Mouse (Mus musculus) stomach, postnatal 0 days (tissue): ENCODE results near the gene Dctpp1. TPM values are rescaled to one million over a fixed set of nuclear protein-coding genes. Genes with fewer than 3 reads are reported as not detected.
A peak's percentile ranks its signal among the peaks of the same experiment; 100 is the strongest.

Experiments used
- ATAC-seq: fragments of 200-750 bp; cut with Nextera tagmentation; 2 replicates; pipeline ENCODE4 v1.8.0; 2017; ENCODE audit not compliant: low FRiP score, low TSS enrichment
- DNase-seq: peaks from one replicate; pipeline ENCODE4 v3.0.0-alpha.2; 2016; ENCODE audit warnings: low spot score
- H3K27ac ChIP-seq: fragments of 300-500 bp; sonication (generic); replicated peaks from 2 replicates; pipeline ENCODE4 v1.5.1; 2014; ENCODE audit warnings: mild to moderate bottlenecking, control low read depth
- H3K27me3 ChIP-seq: fragments of 300-500 bp; sonication (generic); 2 replicates; pipeline ENCODE4 v1.6.1; 2014; ENCODE audit warnings: low read length; ENCODE audit not compliant: control insufficient read depth, insufficient read depth
- H3K36me3 ChIP-seq: fragments of 300-500 bp; sonication (generic); 2 replicates; pipeline ENCODE4 v1.6.1; 2014; ENCODE audit warnings: low read length, mixed read lengths; ENCODE audit not compliant: control insufficient read depth, insufficient read depth
- H3K4me1 ChIP-seq: fragments of 300-500 bp; sonication (generic); replicated peaks from 2 replicates; pipeline ENCODE4 v1.6.1; 2014; ENCODE audit warnings: antibody characterized with exemption; ENCODE audit not compliant: control insufficient read depth, insufficient read depth
- H3K4me2 ChIP-seq: fragments of 300-500 bp; sonication (generic); replicated peaks from 2 replicates; pipeline ENCODE4 v1.6.1; 2014; ENCODE audit warnings: low read depth, mild to moderate bottlenecking, control low read depth, moderate library complexity
- H3K4me3 ChIP-seq: fragments of 300-500 bp; sonication (generic); 2 replicates; pipeline ENCODE4 v1.5.1; 2014; ENCODE audit warnings: low read depth, low read length, control low read depth
- H3K9ac ChIP-seq: fragments of 300-500 bp; sonication (generic); 2 replicates; pipeline ENCODE4 v1.6.1; 2014; ENCODE audit warnings: mild to moderate bottlenecking, low read length, control low read depth, mixed read lengths
- H3K9me3 ChIP-seq: fragments of 300-500 bp; sonication (generic); 2 replicates; pipeline ENCODE4 v1.6.1; 2016; ENCODE audit warnings: low read length; ENCODE audit not compliant: control insufficient read depth
- CTCF ChIP-seq: IDR thresholded peaks from 2 replicates; pipeline ENCODE4 v1.5.1; 2016; ENCODE audit warnings: antibody characterized with exemption, low read depth, mild to moderate bottlenecking, moderate library complexity
- EP300 ChIP-seq: optimal IDR thresholded peaks from 2 replicates; pipeline ENCODE3; 2016; ENCODE audit warnings: antibody characterized with exemption
- WGBS: fragments of 180-500 bp; shearing (Covaris S2); extraction: QIAGEN DNeasy Blood & Tissue Kit; methylation state at CpG from one replicate; pipeline ENCODE4 v1.1.7; 2014; 5-methylcytosine and 5-hydroxymethylcytosine counted together
- polyA plus RNA-seq: library from polyadenylated mRNA; unstranded; fragments of >200 nt; fragmentation: Nextera tagmentation; extraction: Ambion mirVana; gene quantifications from 2 replicates; pipeline ENCODE4 v1.2.1, GENCODE M21; 2015

Dctpp1 gene
- polyA plus RNA-seq, 1 experiment from 2014 or later: 84.5 TPM

DNA sequence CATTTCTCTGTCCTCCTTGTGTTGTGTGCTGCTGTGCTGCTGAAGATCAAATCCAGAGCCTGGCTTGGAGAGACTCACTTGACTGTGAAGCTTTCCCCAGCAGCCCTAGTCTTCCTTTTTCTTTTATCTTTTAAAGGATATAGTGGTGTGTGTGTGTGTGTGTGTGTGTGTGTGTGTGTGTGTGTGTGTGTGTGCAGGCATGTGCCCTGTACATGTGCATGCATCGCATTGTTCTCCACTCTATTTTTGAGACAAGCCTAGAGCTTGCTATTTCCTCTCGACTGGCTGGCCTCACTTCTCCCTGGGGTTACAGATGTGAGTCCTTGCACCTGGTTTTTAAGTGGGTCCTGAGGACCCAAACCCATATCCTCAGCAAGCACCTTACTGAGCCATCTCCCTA is 21.7 kb upstream of the Dctpp1 start:
- Histone ChIP-seq H3K27ac (no peak overlapping the region), H3K9me3 (no peaks in the 10 kb centered on the region), H3K4me2 (no peak overlapping the region), H3K4me3 (no peak overlapping the region), H3K27me3 (no peaks in the 10 kb centered on the region), H3K4me1 (no peaks in the 10 kb centered on the region), H3K36me3 (no peaks in the 10 kb centered on the region), H3K9ac (no peak overlapping the region)
- no peak for TF ChIP-seq CTCF
- TF ChIP-seq EP300: no peak
- DNase-seq (no peak), ATAC-seq (no peak)
- WGBS: 73% methylated on average over 2 of the region's 2 CpGs

- Histone ChIP-seq H3K9me3 (no peaks in the 10 kb centered on the region), H3K27ac (no peak overlapping the region), H3K9ac (no peak overlapping the region), H3K36me3 (no peaks in the 10 kb centered on the region), H3K4me3 (no peak overlapping the region), H3K4me2 (no peak overlapping the region), H3K4me1 (no peaks in the 10 kb centered on the region), H3K27me3 (no peaks in the 10 kb centered on the region)
- ATAC-seq (no peak), DNase-seq (no peak)
- TF ChIP-seq CTCF (no peak), EP300 (no peak)
- WGBS: 30% methylated on average over 4 of the region's 4 CpGs
These were observed 20.6 kb upstream of the Dctpp1 start for GRCm38 (mm10) chr7:127281114-127281513.

DNA sequence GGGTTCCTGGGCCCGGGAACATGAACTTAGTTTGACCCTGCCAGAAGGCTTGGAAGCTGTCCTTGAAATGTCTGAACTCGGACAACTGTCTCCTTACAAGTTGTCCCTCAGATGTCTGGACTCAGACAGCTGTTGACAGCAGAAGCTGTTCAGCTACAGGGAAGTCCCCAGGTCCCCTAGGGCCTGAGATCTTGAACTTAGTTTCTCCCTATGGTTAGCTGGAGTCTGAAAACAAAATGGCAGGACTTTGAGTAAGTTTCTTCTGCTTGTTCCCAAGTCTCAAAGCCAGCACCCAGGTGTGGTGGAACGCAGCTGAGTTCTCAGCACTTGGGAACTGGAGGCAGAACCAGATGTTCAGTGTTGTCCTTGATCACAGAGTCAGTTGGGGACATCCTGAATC is 19.6 kb upstream of the Dctpp1 start:
- Histone ChIP-seq H3K4me1 (no peaks in the 10 kb centered on the region), H3K4me2 (no peak overlapping the region), H3K9ac (no peak overlapping the region), H3K4me3 (no peak overlapping the region), H3K27ac (no peak overlapping the region), H3K36me3 (no peaks in the 10 kb centered on the region), H3K27me3 (no peaks in the 10 kb centered on the region), H3K9me3 (no peaks in the 10 kb centered on the region)
- WGBS: 60% methylated on average over 3 of the region's 3 CpGs
- ATAC-seq: no peak
- no peak for DNase-seq
- TF ChIP-seq EP300 (no peak), CTCF (no peak)

- H3K9me3 ChIP-seq: no peaks in the 10 kb centered on the region
- H3K4me3 ChIP-seq: no peak overlapping the region
- H3K4me2 ChIP-seq: no peak overlapping the region
- H3K27me3 ChIP-seq: no peaks in the 10 kb centered on the region
- WGBS: 21% methylated on average over 8 of the region's 8 CpGs
- H3K36me3 ChIP-seq: no peaks in the 10 kb centered on the region
- ATAC-seq (peak; percentile 55; the same call in 1 of the 2 replicates), DNase-seq (peak; percentile 70)
- H3K27ac ChIP-seq: no peak overlapping the region
- TF ChIP-seq EP300 (no peak), CTCF (peak; percentile 79)
- H3K9ac ChIP-seq: no peak overlapping the region; the same call in 1 of the 2 replicates
- H3K4me1 ChIP-seq: no peaks in the 10 kb centered on the region
These were observed 17.8 kb upstream of the Dctpp1 start for GRCm38 (mm10) chr7:127278311-127278710.

GRCm38 (mm10) chr7:127276519-127276961 is 16.0 kb upstream of the Dctpp1 start:
- H3K27me3 ChIP-seq: no peaks in the 10 kb centered on the region
- peak overlapping the region; percentile 53; the same call in 1 of the 2 replicates for H3K27ac ChIP-seq
- no peak overlapping the region for H3K9ac ChIP-seq
- no peaks in the 10 kb centered on the region for H3K4me1 ChIP-seq
- H3K4me2 ChIP-seq: no peak overlapping the region
- 44% methylated on average over 5 of the region's 5 CpGs for WGBS
- DNase-seq (peak; percentile 49), ATAC-seq (peak; percentile 40)
- H3K4me3 ChIP-seq: no peak overlapping the region
- no peaks in the 10 kb centered on the region for H3K9me3 ChIP-seq
- TF ChIP-seq EP300 (no peak), CTCF (no peak)
- 0 out of 2 replicates have a peak, but pooled peaks cover under 1% of the 10 kb centered on the region for H3K36me3 ChIP-seq

DNA sequence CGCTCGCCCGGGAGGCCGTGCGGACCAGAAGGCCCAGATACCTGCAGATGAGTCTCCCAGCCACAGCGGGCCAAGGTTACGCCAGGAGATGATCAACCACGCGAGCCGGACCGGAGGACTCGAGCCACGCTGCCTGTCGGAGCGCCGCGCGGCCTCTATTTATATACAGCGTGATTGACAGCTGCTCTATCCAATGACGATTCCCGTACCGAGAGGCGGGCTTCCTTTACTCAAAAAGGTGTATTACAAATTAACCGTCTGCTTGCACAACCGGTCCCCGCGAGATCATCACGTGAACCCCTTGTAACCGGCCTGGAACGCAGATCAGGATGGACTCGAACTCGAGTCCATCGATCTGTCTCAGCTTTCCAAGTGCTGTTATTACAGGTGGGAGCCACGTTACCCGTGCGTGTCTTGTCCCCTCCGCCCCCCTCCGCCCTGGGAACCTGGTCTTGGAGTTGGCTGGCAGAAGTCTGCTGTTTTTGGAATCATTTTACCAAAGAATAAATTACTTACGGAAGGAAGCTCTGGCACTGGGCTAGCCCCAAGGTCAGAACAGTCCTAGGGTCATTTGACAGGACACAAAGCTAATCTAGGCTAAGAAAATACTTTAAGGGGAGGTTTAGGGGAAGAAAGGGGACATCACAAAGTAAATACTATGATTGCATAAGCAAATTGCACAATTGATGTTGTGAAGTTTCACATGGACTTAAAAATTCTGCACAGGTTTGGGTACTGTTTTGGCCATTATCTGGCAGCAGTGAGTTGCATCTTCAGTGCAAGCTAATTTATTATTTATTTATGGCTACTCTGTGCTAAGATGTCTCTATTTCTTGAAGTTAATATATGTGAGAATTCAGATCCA is 13.6 kb upstream of the Dctpp1 start, which contains the start of gene Sephs2:
Gene Sephs2 (minus strand): TSS at position 131 of the 865 bp plus-strand sequence.
- Histone ChIP-seq H3K4me3 (peak within 1 kb of the TSS; percentile 93), H3K9me3 (no peaks in the 10 kb centered on the region), H3K27me3 (no peaks in the 10 kb centered on the region), H3K27ac (peak within 1 kb of the TSS; percentile 92), H3K36me3 (peaks cover 7% of the 10 kb centered on the region; the same call in 1 of the 2 replicates), H3K4me1 (no peaks in the 10 kb centered on the region), H3K4me2 (peak within 1 kb of the TSS; percentile 96), H3K9ac (peak within 1 kb of the TSS; percentile 93)
- TF ChIP-seq EP300 (no peak), CTCF (peak; percentile 9; the same call in 1 of the 2 replicates)
- 2% methylated on average over 39 of the region's 39 CpGs for WGBS
- ATAC-seq (peak; percentile 85), DNase-seq (peak; percentile 94)
